Mouse (Mus musculus): ENCODE measurements at regions not wholly inside any gene's neighbourhood (a gene's known extent, or its start where the extent isn't known, plus 50 kb on each side); places are given as distances from the start of the nearest gene placed in this dataset.
A peak's percentile ranks its signal among the peaks of the same experiment; 100 is the strongest.

- DNase-seq (ENCODE audit: low spot score in 2 of 2): no peak
These were observed 201.9 kb downstream of the Tmem38b start for GRCm38 (mm10) chr4:54027565-54028237.

DNA sequence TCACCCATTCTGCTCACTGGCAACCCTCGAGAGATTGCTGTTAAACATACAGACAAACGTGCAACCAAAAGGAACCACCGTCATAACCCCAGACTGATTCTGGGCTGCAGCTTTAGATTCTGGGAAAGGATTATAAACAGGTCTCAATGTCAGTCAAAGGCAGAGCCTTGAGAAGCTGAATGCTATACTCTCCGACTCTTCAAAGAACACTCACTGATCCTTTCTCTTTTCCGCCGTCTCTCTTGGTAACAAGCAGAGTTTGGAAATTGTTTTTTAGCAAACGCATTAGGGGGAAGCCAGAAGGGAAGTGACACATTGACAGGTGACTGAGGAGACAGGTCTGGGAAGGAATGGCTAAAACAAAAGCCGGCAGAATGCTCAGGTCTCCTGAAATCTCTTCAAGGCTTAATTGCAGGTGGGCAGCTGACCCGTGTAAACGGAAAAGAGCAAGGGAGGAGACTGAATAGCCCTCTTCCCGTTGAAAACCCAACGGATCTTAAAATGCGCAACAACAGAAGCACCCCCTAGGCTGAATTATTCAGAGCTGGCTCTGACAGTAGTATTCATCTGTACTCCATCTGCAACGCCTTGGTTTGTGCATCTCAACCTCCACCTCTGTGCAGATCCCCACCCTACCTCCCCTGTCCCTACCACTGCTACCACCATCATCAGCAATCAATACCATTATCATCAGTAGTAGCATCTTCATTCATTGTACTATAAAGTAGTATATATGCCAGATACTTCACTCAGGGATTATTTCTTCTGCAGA is 219.6 kb downstream of the Tmem38b start:
- DNase-seq (ENCODE audit: low spot score in 2 of 2): no peak

- DNase-seq (ENCODE audit: low spot score in 2 of 2): no peak
These were observed 238.5 kb downstream of the Tmem38b start for GRCm38 (mm10) chr4:54064331-54064730.

DNA sequence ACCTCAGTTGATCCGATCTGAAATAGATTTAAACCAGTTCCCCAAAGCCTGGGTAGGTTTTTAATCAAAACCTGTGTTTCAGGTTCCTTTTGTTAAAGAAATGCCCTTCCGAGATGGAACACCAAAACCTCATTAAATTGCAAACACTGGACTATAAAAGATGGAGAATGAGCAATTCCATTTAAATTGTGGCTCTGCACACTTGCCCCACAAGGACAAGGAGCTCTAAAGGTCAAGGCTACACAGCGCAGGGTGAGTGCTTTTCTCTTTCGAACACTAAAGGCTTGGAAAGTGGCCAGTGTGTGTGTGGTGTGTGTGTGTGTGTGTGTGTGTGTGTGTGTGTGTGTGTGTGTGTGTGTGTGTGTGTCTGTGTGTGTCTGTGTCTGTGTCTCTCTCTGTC is 246.1 kb downstream of the Tmem38b start:
- no peak for DNase-seq (ENCODE audit: low spot score in 2 of 2)

GRCm38 (mm10) chr4:54072482-54072881 is 246.6 kb downstream of the Tmem38b start:
- no peak for DNase-seq (ENCODE audit: low spot score in 2 of 2)

- no peak for DNase-seq (ENCODE audit: low spot score in 2 of 2)
These were observed 247.1 kb downstream of the Tmem38b start for GRCm38 (mm10) chr4:54072932-54073331.

DNA sequence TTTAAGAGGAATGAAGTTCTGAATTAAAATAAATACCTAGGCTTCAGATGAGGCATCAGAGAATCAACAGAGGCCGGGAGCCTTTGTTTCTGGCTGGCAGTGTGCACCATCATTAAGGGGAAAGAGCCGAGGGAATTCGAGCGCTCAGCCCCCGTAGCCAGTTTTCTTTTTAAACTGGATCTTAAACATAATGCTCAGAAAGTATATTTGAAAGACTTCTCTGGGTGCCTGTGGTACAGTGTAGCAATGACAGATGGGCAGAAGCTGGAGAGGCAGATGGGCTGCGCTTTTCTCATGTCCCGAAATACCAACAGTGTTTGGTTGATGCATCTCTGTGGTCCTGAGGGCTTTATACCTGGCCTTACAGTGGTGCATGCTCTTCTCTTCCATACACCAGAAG is 247.6 kb downstream of the Tmem38b start:
- no peak for DNase-seq (ENCODE audit: low spot score in 2 of 2)

DNA sequence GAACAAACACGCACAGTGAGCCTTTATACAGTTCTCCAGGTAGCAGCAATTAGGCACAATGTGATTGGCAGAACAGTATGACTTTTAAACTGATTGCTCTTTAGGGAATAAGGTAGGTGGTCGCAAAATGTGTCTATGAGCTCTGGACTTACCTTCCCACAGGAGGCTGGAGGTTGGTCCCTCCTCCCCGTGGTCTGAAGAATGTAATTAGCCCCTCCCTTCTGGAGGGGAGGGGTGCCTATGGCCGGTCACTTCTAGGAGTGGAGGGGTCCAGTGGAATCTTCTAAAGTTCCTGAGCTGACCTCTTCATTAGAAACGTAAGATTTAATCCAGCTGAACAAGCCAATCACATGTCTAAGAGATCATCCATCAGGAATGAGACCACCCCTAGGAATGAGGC is 248.4 kb downstream of the Tmem38b start:
- no peak for DNase-seq (ENCODE audit: low spot score in 2 of 2)

DNA sequence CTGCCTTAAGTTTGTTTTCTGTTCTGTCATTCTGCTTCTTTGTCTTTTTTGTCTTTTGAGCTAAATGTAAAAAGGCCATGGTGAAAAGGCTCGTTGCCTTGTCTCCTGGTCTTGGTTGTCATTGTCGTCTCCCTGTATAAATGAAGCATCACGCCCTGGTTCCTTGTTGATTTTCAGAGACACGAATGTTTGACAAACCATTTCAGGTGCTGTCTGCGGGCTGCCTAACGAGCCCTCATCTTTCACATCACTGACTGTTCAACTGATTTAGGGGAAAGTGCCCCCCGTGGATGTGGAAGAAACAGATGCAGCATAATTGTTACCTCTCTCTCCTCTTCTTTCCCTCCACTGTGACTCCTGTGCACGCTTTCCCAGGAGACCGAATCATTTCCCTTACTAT is 254.7 kb downstream of the Tmem38b start:
- no peak for DNase-seq (ENCODE audit: low spot score in 2 of 2)

- no peak for DNase-seq (ENCODE audit: low spot score in 2 of 2)
These were observed 255.6 kb downstream of the Tmem38b start for GRCm38 (mm10) chr4:54081411-54081810.

GRCm38 (mm10) chr4:54084747-54085146 is 258.9 kb downstream of the Tmem38b start:
- DNase-seq (ENCODE audit: low spot score in 2 of 2): no peak

GRCm38 (mm10) chr4:54094285-54094997 is 268.6 kb downstream of the Tmem38b start:
- DNase-seq (ENCODE audit: low spot score in 2 of 2): no peak

- DNase-seq (ENCODE audit: low spot score in 2 of 2): no peak
These were observed 269.5 kb downstream of the Tmem38b start for GRCm38 (mm10) chr4:54095200-54095930.

GRCm38 (mm10) chr4:54097543-54097942 is 271.7 kb downstream of the Tmem38b start:
- DNase-seq (ENCODE audit: low spot score in 2 of 2): no peak

DNA sequence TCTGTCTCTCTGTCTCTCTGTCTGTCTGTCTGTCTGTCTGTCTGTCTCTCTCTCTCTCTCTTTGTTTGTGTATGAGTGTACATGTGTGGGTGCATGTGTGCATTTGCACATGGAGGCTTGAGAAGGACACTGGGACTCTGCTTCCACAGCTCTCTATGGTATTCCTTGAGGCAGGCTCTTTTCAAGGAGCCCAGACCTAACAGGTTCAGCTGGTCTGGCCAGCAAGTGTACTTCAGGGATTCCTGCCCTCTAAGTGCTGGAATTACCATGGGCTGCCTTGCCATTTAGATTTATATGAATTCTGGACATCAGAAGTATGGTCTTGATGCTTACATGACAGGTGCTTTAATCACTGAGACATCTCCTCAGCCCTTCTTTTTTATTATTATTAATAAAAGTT is 274.4 kb downstream of the Tmem38b start:
- DNase-seq (ENCODE audit: low spot score in 2 of 2): no peak

DNA sequence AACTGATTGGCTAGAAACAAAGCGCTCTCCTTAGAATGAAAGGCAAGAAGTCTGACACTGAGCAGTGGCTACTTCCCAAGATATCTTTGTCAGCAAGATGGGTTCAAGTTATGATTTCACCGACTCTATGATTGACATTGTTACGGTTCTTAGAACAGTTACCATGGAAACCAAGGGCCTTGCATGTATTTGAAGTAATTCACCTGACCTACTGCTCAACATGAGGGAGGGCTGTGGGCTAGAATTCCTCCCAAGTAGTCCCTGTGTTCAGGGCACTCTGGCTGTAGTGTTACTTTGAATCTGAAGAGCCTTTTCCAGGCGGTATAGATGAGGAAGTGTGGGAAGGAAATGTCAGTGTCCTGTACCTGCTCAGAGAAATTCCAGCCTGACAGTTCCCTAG is 281.1 kb downstream of the Tmem38b start:
- no peak for DNase-seq (ENCODE audit: low spot score in 2 of 2)

DNA sequence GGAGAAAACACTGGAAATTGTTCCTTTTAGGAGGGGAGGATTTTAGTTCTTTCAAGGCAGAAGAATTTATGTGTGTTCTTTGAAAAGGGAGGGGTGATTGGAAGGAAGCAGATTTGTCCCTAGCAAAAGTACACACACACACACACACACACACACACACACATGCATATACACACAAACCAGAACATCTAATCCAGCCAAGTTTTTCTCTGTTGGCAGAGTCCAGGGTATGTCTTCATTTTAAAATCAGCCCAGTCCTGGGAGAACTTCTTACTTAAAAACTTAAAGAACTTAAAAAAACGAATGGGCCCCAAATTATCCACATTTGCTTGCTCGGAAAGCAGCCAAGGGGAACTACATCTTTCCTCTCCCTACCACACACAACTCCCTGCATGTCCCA is 290.5 kb downstream of the Tmem38b start:
- peak in 1 of 2 experiments; percentile 10 for DNase-seq (ENCODE audit: low spot score in 2 of 2)

GRCm38 (mm10) chr4:54118179-54118846 is 292.5 kb downstream of the Tmem38b start:
- DNase-seq (ENCODE audit: low spot score in 2 of 2): no peak

- no peak for DNase-seq (ENCODE audit: low spot score in 2 of 2)
These were observed 303.2 kb downstream of the Tmem38b start for GRCm38 (mm10) chr4:54128717-54129698.

GRCm38 (mm10) chr4:54156146-54156545 is 330.3 kb downstream of the Tmem38b start:
- no peak for DNase-seq (ENCODE audit: low spot score in 2 of 2)

Measured in urinary bladder, adult 18-20 months (tissue).